Mouse (Mus musculus) heart, embryonic 15.5 days (tissue): ENCODE results near the gene Myl7. TPM values are rescaled to one million over a fixed set of nuclear protein-coding genes. Genes with fewer than 3 reads are reported as not detected.
"Not testable (repeated sequence)": the region's sequence is repeated elsewhere in the genome, so short reads cannot be mapped to it uniquely, and the experiment has no call there.

ENCODE experiments used
- ATAC-seq: fragments of 200-750 bp; cut with Nextera tagmentation; replicated peaks from 2 replicates; pipeline ENCODE4 v1.8.0; 2017; ENCODE audit warnings: low read depth, moderate TSS enrichment; ENCODE audit not compliant: insufficient number of reproducible peaks, insufficient read depth, low FRiP score
- H3K27ac ChIP-seq: fragments of 300-500 bp; sonication (generic); 2 replicates; pipeline ENCODE4 v1.5.1; 2015; ENCODE audit warnings: mild to moderate bottlenecking, inconsistent platforms
- H3K27me3 ChIP-seq: fragments of 300-500 bp; sonication (generic); 2 replicates; pipeline ENCODE4 v1.6.1; 2015; ENCODE audit warnings: inconsistent platforms
- H3K36me3 ChIP-seq: fragments of 300-500 bp; sonication (generic); 2 replicates; pipeline ENCODE4 v1.6.1; 2015; ENCODE audit warnings: mild to moderate bottlenecking, inconsistent platforms
- H3K4me1 ChIP-seq: fragments of 300-500 bp; sonication (generic); replicated peaks from 2 replicates; pipeline ENCODE4 v1.6.1; 2015; ENCODE audit warnings: inconsistent platforms
- H3K4me2 ChIP-seq: fragments of 300-500 bp; sonication (generic); 2 replicates; pipeline ENCODE4 v1.6.1; 2015; ENCODE audit warnings: inconsistent platforms, mild to moderate bottlenecking, moderate library complexity
- H3K4me3 ChIP-seq: fragments of 300-500 bp; sonication (generic); 2 replicates; pipeline ENCODE4 v1.5.1; 2015; ENCODE audit warnings: mild to moderate bottlenecking, inconsistent platforms
- H3K9ac ChIP-seq: fragments of 300-500 bp; sonication (generic); 2 replicates; pipeline ENCODE4 v1.6.1; 2015; ENCODE audit warnings: mild to moderate bottlenecking, inconsistent platforms
- H3K9me3 ChIP-seq: fragments of 300-500 bp; sonication (generic); replicated peaks from 2 replicates; pipeline ENCODE4 v1.6.1; 2016; ENCODE audit warnings: inconsistent platforms
- WGBS: fragments of 180-500 bp; shearing (Covaris S2); methylation state at CpG from one replicate; pipeline ENCODE4 v1.1.7; 2015; ENCODE audit warnings: mixed read lengths; 5-methylcytosine and 5-hydroxymethylcytosine counted together
- polyA plus RNA-seq: library from polyadenylated mRNA; unstranded; fragments of >200 nt; fragmentation: Nextera tagmentation; extraction: Ambion mirVana; gene quantifications from 2 replicates; pipeline ENCODE4 v1.2.1, GENCODE M21; 2015

The Myl7 gene
- polyA plus RNA-seq, 1 experiment from 2014 or later, result 4,168 TPM

DNA sequence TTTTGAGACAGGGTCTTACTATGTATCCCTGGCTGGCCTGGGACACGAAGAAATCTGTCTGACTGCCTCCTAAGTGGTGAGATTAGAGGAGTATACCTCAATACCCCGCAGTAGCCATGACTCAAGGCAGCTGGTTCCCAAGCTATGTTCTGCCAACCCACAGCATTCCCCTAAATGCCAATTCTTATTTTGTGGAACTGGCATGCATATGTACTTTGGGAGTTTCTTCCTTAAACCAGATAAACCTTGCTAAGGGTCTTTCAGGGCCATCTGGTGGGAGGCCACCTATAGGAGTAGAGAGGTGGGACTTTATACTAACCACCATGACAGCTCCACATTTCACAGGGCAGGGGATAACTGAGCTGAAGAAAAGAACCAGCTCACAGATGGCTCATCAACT lies 5.3 kb upstream of the Myl7 start:
- Histone ChIP-seq H3K9ac (no peak overlapping the region), H3K27me3 (peaks cover 15% of the 10 kb centered on the region; the same call in 1 of the 2 replicates), H3K4me2 (no peak overlapping the region), H3K4me3 (no peak overlapping the region), H3K27ac (no peak overlapping the region), H3K9me3 (no peaks in the 10 kb centered on the region), H3K4me1 (peaks cover 19% of the 10 kb centered on the region), H3K36me3 (no peaks in the 10 kb centered on the region)
- ATAC-seq, result no peak
- 82% methylated on average over 2 of the region's 2 CpGs for WGBS

- Histone ChIP-seq H3K36me3 (no peaks in the 10 kb centered on the region), H3K27ac (no peak overlapping the region), H3K4me1 (peaks cover 33% of the 10 kb centered on the region), H3K9ac (0 out of 2 replicates have a peak overlapping the region, but pooled peaks have one; percentile 30), H3K4me2 (peak overlapping the region; percentile 59), H3K4me3 (peak overlapping the region; percentile 37), H3K27me3 (peaks cover 20% of the 10 kb centered on the region; the same call in 1 of the 2 replicates), H3K9me3 (no peaks in the 10 kb centered on the region)
- ATAC-seq, result no peak
- 29% methylated on average over 6 of the region's 6 CpGs for WGBS
Observed at GRCm38 (mm10) chr11:5902390-5902789, 3.8 kb upstream of the Myl7 start.

DNA sequence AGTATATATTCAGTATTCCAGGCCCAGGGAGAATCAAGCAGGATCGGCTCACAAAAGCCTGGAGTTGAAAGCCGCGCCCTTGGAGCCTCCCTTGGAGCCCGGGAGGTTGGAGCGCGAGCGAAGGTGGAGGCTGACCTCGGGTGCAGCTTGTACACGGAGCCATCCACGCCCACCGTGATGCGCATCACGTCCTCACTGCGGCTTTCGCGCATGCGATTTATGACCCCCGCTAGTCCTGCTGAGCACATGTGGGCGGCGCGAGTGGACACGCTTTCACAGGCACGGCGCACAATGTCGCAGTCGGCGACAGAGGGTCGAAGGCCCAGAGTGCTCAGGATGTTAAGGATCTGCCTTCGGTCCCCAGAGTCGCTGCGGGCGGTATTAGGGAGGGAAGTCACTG lies 3.4 kb upstream of the Myl7 start:
- Histone ChIP-seq H3K4me3 (peak overlapping the region; percentile 37), H3K4me2 (peak overlapping the region; percentile 59), H3K36me3 (no peaks in the 10 kb centered on the region), H3K27ac (0 out of 2 replicates have a peak overlapping the region, but pooled peaks have one; percentile 0), H3K9me3 (no peaks in the 10 kb centered on the region), H3K4me1 (peaks cover 38% of the 10 kb centered on the region), H3K9ac (peak overlapping the region; percentile 30), H3K27me3 (peaks cover 20% of the 10 kb centered on the region; the same call in 1 of the 2 replicates)
- WGBS, result 5% methylated on average over 32 of the region's 32 CpGs
- peak; percentile 49; the same call in 1 of the 2 replicates for ATAC-seq

GRCm38 (mm10) chr11:5901320-5901719 lies 2.7 kb upstream of the Myl7 start:
- 39% methylated on average over 3 of the region's 3 CpGs for WGBS

DNA sequence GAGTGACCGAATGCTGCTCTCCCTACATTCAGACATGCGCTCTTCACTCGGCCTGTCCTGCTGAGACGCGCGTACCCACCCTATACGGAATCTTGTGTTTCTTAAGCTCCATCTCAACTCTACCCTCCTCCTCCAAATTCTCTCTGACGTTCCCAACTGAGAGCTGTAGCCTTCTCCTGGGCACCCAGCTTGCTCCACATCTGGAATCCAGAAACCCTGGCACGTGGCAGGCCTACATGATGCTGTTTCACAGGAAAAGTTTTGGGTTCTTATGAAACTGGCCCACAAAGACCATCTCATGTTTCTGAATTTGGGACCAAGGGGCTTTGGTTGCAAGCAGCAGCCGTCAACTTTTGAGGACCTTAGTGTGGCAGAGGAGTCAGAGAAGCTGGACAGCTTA lies 704 bp upstream of the Myl7 start:
- Histone ChIP-seq H3K9me3 (no peaks in the 10 kb centered on the region), H3K4me3 (no peak overlapping the region), H3K27ac (peak overlapping the region; percentile 83), H3K4me2 (no peak overlapping the region), H3K4me1 (peaks cover 51% of the 10 kb centered on the region), H3K27me3 (peaks cover 20% of the 10 kb centered on the region; the same call in 1 of the 2 replicates), H3K9ac (no peak overlapping the region), H3K36me3 (no peaks in the 10 kb centered on the region)
- no peak for ATAC-seq
- WGBS, result 89% methylated on average over 10 of the region's 10 CpGs

More at GRCm38 (mm10) chr11:5901320-5901719, 2.7 kb upstream of the Myl7 start:
- no peaks in the 10 kb centered on the region for H3K36me3 ChIP-seq
- peak overlapping the region; percentile 0; the same call in 1 of the 2 replicates for H3K27ac ChIP-seq
- peak overlapping the region; percentile 59 for H3K4me2 ChIP-seq
- peak overlapping the region; percentile 30; the same call in 1 of the 2 replicates for H3K9ac ChIP-seq
- peaks cover 44% of the 10 kb centered on the region for H3K4me1 ChIP-seq
- peak overlapping the region; percentile 37 for H3K4me3 ChIP-seq
- ATAC-seq, result no peak
- H3K27me3 ChIP-seq, result peaks cover 20% of the 10 kb centered on the region; the same call in 1 of the 2 replicates
- H3K9me3 ChIP-seq, result no peaks in the 10 kb centered on the region

DNA sequence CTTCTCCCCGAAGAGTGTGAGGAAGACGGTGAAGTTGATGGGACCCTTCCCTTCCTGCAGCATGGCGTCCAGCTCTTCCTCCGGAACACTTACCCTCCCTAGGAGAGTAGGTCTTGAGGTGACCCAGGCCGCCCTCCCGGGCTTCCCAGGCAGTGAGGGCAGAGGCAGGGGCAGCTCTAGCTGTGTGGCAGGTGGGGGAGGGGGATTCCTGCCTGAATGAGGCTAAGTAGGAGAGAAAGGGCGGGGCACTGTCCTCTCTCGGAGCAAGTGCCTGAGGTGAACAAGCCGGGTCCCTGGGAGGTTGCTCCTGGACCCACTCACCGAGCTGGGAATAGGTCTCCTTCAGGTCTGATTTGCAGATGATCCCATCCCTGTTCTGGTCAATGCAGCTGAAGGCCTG lies 743 bp downstream of the Myl7 start:
- H3K4me1 ChIP-seq, result peaks cover 65% of the 10 kb centered on the region
- no peaks in the 10 kb centered on the region for H3K36me3 ChIP-seq
- WGBS, result 15% methylated on average over 10 of the region's 10 CpGs
- peak overlapping the region; percentile 63 for H3K9ac ChIP-seq
- peak overlapping the region; percentile 83 for H3K27ac ChIP-seq
- 0 out of 2 replicates have a peak, but pooled peaks have one; percentile 3 for ATAC-seq
- peak overlapping the region; percentile 50 for H3K4me3 ChIP-seq
- no peaks in the 10 kb centered on the region for H3K9me3 ChIP-seq
- H3K4me2 ChIP-seq, result peak overlapping the region; percentile 64
- peaks cover 12% of the 10 kb centered on the region; the same call in 1 of the 2 replicates for H3K27me3 ChIP-seq

DNA sequence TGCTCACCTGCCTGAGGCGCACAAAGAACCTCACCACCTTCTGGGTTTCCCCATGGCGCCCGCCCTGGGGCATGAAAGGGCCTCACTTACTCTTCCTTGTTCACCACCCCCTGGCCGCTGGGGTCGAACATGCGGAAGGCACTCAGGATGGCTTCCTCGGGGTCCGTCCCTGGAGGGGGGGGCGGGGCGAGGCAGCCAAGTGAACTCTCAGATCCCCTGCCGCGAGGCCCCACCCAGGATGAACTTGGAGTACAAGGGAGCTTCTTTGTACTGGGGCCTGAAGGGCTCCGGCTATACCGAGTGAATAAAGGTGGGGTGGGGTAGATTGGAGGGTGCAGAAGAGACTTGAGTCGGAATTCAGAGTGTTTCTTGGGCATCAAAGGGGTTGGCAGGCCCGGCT lies 1.4 kb downstream of the Myl7 start:
- Histone ChIP-seq H3K9me3 (no peaks in the 10 kb centered on the region), H3K27me3 (0 out of 2 replicates have a peak, but pooled peaks cover 10% of the 10 kb centered on the region), H3K4me1 (peaks cover 68% of the 10 kb centered on the region), H3K4me3 (peak overlapping the region; percentile 50), H3K36me3 (no peaks in the 10 kb centered on the region), H3K27ac (peak overlapping the region; percentile 83), H3K9ac (peak overlapping the region; percentile 63), H3K4me2 (peak overlapping the region; percentile 64)
- ATAC-seq, result no peak
- WGBS, result 11% methylated on average over 16 of the region's 16 CpGs

- Histone ChIP-seq H3K4me1 (peaks cover 84% of the 10 kb centered on the region), H3K4me3 (no peak overlapping the region), H3K27ac (peak overlapping the region; percentile 86), H3K36me3 (no peaks in the 10 kb centered on the region), H3K27me3 (0 out of 2 replicates have a peak, but pooled peaks cover 5% of the 10 kb centered on the region), H3K9ac (no peak overlapping the region), H3K9me3 (no peaks in the 10 kb centered on the region), H3K4me2 (no peak overlapping the region)
- ATAC-seq, result no peak
- 54% methylated on average over 6 of the region's 6 CpGs for WGBS
Observed at GRCm38 (mm10) chr11:5893807-5894206, 4.8 kb downstream of the Myl7 start.

DNA sequence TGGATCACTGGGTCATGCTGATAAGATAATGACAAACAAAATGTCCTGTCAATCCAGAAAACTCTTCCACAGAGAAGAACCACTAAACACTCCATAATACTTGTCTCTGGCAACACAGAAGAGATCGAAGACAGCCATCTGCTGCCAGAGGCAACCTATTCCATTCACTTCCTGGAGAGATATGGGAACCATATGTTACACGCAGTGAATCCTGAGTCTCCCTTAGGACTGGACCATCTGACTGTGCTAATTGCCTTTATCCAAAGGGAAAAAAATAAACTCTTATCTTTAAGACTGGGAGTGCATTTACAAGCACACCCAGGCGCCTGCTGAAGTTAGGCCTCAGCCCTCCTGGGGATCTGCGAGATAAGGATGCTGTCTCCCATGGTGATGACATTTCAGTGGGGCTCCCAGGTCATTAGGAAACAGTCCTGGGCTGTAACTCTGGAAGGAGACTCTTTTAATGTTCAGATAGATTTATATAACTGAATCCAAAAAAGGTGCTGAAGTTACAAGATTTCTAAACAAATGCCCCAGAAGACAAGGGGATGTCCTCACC lies 5.7 kb downstream of the Myl7 start:
- Histone ChIP-seq H3K27me3 (0 out of 2 replicates have a peak, but pooled peaks cover 2% of the 10 kb centered on the region), H3K9ac (no peak overlapping the region), H3K4me2 (no peak overlapping the region), H3K36me3 (no peaks in the 10 kb centered on the region), H3K4me1 (peaks cover 81% of the 10 kb centered on the region), H3K4me3 (no peak overlapping the region), H3K9me3 (no peaks in the 10 kb centered on the region), H3K27ac (peak overlapping the region; percentile 86)
- 28% methylated on average over 4 of the region's 4 CpGs for WGBS
- 0 out of 2 replicates have a peak, but pooled peaks have one; percentile 8 for ATAC-seq

- WGBS, result 7% methylated on average over 8 of the region's 8 CpGs
- peak; percentile 27 for ATAC-seq
- no peaks in the 10 kb centered on the region for H3K27me3 ChIP-seq
- no peaks in the 10 kb centered on the region for H3K36me3 ChIP-seq
- no peak overlapping the region; the same call in 1 of the 2 replicates for H3K4me2 ChIP-seq
- peaks cover 81% of the 10 kb centered on the region for H3K4me1 ChIP-seq
- H3K27ac ChIP-seq, result peak overlapping the region; percentile 86
- H3K9ac ChIP-seq, result no peak overlapping the region
- no peaks in the 10 kb centered on the region for H3K9me3 ChIP-seq
- no peak overlapping the region for H3K4me3 ChIP-seq
Observed at GRCm38 (mm10) chr11:5892151-5892591, 6.4 kb downstream of the Myl7 start.

DNA sequence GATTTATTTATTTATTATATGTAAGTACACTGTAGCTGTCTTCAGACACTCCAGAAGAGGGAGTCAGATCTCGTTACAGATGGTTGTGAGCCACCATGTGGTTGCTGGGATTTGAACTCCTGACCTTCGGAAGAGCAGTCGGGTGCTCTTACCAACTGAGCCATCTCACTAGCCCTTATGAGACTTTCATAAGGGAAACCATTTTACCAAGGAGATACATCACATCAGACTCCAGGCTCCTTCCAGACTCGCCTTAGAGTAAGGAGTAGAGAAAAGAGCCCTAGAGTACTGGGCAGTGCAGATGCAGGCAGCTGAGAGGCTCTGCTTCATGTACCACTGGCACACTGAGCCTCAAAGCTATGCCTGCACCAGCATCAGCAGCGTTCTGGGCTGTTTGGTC lies 10.0 kb downstream of the Myl7 start:
- Histone ChIP-seq H3K4me1 (peaks cover 70% of the 10 kb centered on the region), H3K27ac (peak overlapping the region; percentile 74)
- not testable (repeated sequence) for H3K27me3 ChIP-seq, H3K4me3 ChIP-seq, H3K9me3 ChIP-seq, H3K9ac ChIP-seq, ATAC-seq, H3K36me3 ChIP-seq, H3K4me2 ChIP-seq
- WGBS, result 54% methylated on average over 5 of the region's 5 CpGs
